Mouse (Mus musculus): ENCODE measurements at regions not wholly inside any gene's neighbourhood (a gene's known extent, or its start where the extent isn't known, plus 50 kb on each side); places are given as distances from the start of the nearest gene placed in this dataset.

DNA sequence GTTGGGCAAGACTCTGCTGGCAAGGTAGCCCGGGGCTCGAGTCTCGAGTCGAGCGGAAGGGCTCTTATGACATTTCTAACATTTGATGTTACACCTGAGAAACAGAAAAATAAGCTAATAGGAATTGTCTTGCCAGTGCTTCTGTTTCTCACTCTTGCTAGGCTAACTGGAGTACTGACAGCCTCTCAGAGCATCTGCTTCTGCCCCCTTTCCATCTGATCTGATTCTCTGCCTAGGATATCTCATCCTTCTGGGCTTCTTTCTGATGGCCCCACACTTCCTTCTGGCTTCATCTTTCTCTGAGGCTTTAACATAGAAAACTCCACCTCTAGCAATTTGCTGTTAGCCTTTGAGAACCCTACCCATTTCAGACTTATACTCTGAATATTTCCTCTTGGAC, 95.0 kb upstream of the Arhgef9 start:
- no peak for DNase-seq (ENCODE audit: low read depth, low spot score)

DNA sequence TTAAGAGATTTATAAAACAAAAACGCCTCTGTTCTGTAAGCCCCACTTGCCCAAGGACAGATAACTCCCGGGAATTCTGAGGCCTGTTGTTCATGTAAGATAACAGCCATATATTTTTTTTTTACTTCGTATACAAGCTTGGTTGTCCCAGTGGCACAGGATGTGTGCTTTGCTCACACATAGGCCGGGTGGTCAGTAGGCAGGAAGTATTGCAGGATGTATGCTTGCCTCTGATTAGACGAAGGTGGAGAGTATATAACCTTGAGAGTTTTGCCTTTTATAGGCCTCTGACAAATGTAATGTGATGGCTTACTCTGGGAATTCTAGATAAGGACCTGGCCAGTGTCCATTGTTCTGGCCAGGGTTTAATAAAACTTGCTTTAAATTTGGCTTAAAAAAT, 85.4 kb upstream of the Arhgef9 start:
- DNase-seq (ENCODE audit: low read depth, low spot score): no peak

DNA sequence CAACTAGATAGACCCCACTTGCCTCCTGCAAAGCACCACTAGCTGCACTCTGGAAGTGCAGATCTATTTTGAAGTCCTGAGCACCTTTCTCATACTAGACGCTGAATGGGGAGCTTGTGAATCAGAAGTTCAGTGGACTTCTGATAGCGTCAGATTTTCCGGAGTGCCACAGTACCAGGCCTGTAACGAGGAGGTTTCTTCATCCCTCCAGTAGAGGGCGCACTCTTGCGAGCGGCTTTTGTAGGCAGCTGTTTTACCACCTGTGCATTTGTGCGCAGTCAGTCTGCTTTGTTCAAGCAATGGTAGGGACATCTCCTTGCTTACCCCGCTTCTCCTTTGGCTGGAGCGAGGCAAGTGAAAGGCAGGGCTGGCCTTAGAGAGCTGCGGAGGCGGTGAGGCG, 56.9 kb upstream of the Arhgef9 start:
- peak; percentile 11 for DNase-seq (ENCODE audit: low read depth, low spot score)
